Mouse (Mus musculus): ENCODE measurements at regions not wholly inside any gene's neighbourhood (a gene's known extent, or its start where the extent isn't known, plus 50 kb on each side); places are given as distances from the start of the nearest gene placed in this dataset.

GRCm38 (mm10) chrX:13344701-13345100 is 63.9 kb downstream of the Ddx3x start:
- WGBS: 11% methylated on average over 5 of the region's 5 CpGs
- H3K4me1 ChIP-seq (ENCODE audit: control insufficient read depth, insufficient read depth, low read length): peaks cover 9% of the 10 kb centered on the region
- peak overlapping the region; percentile 88 for H3K27ac ChIP-seq (ENCODE audit: low read length)
- peak overlapping the region; percentile 20; the same call in 1 of the 2 replicates for H3K4me2 ChIP-seq (ENCODE audit: low read depth, low read length)
- H3K36me3 ChIP-seq (ENCODE audit: control insufficient read depth, insufficient read depth): no peaks in the 10 kb centered on the region
- peak overlapping the region; percentile 38; the same call in 1 of the 2 replicates for H3K9ac ChIP-seq (ENCODE audit: low read length)
- ATAC-seq (replicated peaks; ENCODE audit: extremely low read depth, insufficient read depth, low FRiP score): peak; percentile 38
- H3K27me3 ChIP-seq (ENCODE audit: control insufficient read depth, insufficient read depth, low read length): peaks cover 18% of the 10 kb centered on the region
- H3K9me3 ChIP-seq (replicated peaks; ENCODE audit: control insufficient read depth, low read length): no peaks in the 10 kb centered on the region
- H3K4me3 ChIP-seq (ENCODE audit: low read length): no peak overlapping the region

GRCm38 (mm10) chrX:13345126-13345525 is 64.4 kb downstream of the Ddx3x start:
- Histone ChIP-seq H3K27me3 (ENCODE audit: control insufficient read depth, insufficient read depth, low read length) (peaks cover 22% of the 10 kb centered on the region), H3K4me1 (ENCODE audit: control insufficient read depth, insufficient read depth, low read length) (peaks cover 9% of the 10 kb centered on the region), H3K9ac (ENCODE audit: low read length) (peak overlapping the region; percentile 38; the same call in 1 of the 2 replicates), H3K36me3 (ENCODE audit: control insufficient read depth, insufficient read depth) (no peaks in the 10 kb centered on the region), H3K9me3 (replicated peaks; ENCODE audit: control insufficient read depth, low read length) (no peaks in the 10 kb centered on the region), H3K27ac (ENCODE audit: low read length) (peak overlapping the region; percentile 88), H3K4me3 (ENCODE audit: low read length) (no peak overlapping the region), H3K4me2 (ENCODE audit: low read depth, low read length) (peak overlapping the region; percentile 20)
- no peak for ATAC-seq (replicated peaks; ENCODE audit: extremely low read depth, insufficient read depth, low FRiP score)
- WGBS: 19% methylated on average over 5 of the region's 5 CpGs

- peaks cover 9% of the 10 kb centered on the region for H3K4me1 ChIP-seq (ENCODE audit: control insufficient read depth, insufficient read depth, low read length)
- whole genome bisulfite sequencing: 12% methylated on average over 20 of the region's 21 CpGs
- peaks cover 25% of the 10 kb centered on the region for H3K27me3 ChIP-seq (ENCODE audit: control insufficient read depth, insufficient read depth, low read length)
- no peaks in the 10 kb centered on the region for H3K36me3 ChIP-seq (ENCODE audit: control insufficient read depth, insufficient read depth)
- H3K9ac ChIP-seq (ENCODE audit: low read length): peak overlapping the region; percentile 63
- peak overlapping the region; percentile 88 for H3K27ac ChIP-seq (ENCODE audit: low read length)
- no peaks in the 10 kb centered on the region for H3K9me3 ChIP-seq (replicated peaks; ENCODE audit: control insufficient read depth, low read length)
- ATAC-seq (replicated peaks; ENCODE audit: extremely low read depth, insufficient read depth, low FRiP score): peak; percentile 35; the same call in 1 of the 2 replicates
- peak overlapping the region; percentile 49 for H3K4me3 ChIP-seq (ENCODE audit: low read length)
- peak overlapping the region; percentile 56 for H3K4me2 ChIP-seq (ENCODE audit: low read depth, low read length)
These were observed 65.4 kb downstream of the Ddx3x start for GRCm38 (mm10) chrX:13346011-13346631.

GRCm38 (mm10) chrX:13346696-13347026 is 65.9 kb downstream of the Ddx3x start:
- 0 out of 2 replicates have a peak, but pooled peaks have one; percentile 4 for ATAC-seq (replicated peaks; ENCODE audit: extremely low read depth, insufficient read depth, low FRiP score)
- no peaks in the 10 kb centered on the region for H3K9me3 ChIP-seq (replicated peaks; ENCODE audit: control insufficient read depth, low read length)
- no peaks in the 10 kb centered on the region for H3K36me3 ChIP-seq (ENCODE audit: control insufficient read depth, insufficient read depth)
- H3K27ac ChIP-seq (ENCODE audit: low read length): peak overlapping the region; percentile 88
- peaks cover 9% of the 10 kb centered on the region for H3K4me1 ChIP-seq (ENCODE audit: control insufficient read depth, insufficient read depth, low read length)
- WGBS: 0% methylated on average over 5 of the region's 5 CpGs
- H3K27me3 ChIP-seq (ENCODE audit: control insufficient read depth, insufficient read depth, low read length): peaks cover 26% of the 10 kb centered on the region
- peak overlapping the region; percentile 63 for H3K9ac ChIP-seq (ENCODE audit: low read length)
- peak overlapping the region; percentile 49 for H3K4me3 ChIP-seq (ENCODE audit: low read length)
- peak overlapping the region; percentile 56 for H3K4me2 ChIP-seq (ENCODE audit: low read depth, low read length)

GRCm38 (mm10) chrX:13347027-13347840 is 66.5 kb downstream of the Ddx3x start:
- Histone ChIP-seq H3K9me3 (replicated peaks; ENCODE audit: control insufficient read depth, low read length) (no peaks in the 10 kb centered on the region), H3K4me2 (ENCODE audit: low read depth, low read length) (peak overlapping the region; percentile 56), H3K36me3 (ENCODE audit: control insufficient read depth, insufficient read depth) (no peaks in the 10 kb centered on the region), H3K27me3 (ENCODE audit: control insufficient read depth, insufficient read depth, low read length) (peaks cover 29% of the 10 kb centered on the region), H3K27ac (ENCODE audit: low read length) (peak overlapping the region; percentile 88), H3K4me3 (ENCODE audit: low read length) (peak overlapping the region; percentile 49), H3K4me1 (ENCODE audit: control insufficient read depth, insufficient read depth, low read length) (peaks cover 9% of the 10 kb centered on the region), H3K9ac (ENCODE audit: low read length) (peak overlapping the region; percentile 68)
- WGBS: 8% methylated on average over 27 of the region's 27 CpGs
- ATAC-seq (replicated peaks; ENCODE audit: extremely low read depth, insufficient read depth, low FRiP score): peak; percentile 89

- ATAC-seq (replicated peaks; ENCODE audit: extremely low read depth, insufficient read depth, low FRiP score): no peak
These were observed 67.6 kb downstream of the Ddx3x start for GRCm38 (mm10) chrX:13348415-13348814.

GRCm38 (mm10) chrX:13350461-13350860 is 69.7 kb downstream of the Ddx3x start:
- H3K4me1 ChIP-seq (ENCODE audit: control insufficient read depth, insufficient read depth, low read length): peaks cover 6% of the 10 kb centered on the region
- no peak overlapping the region for H3K4me3 ChIP-seq (ENCODE audit: low read length)
- no peak overlapping the region for H3K27ac ChIP-seq (ENCODE audit: low read length)
- no peak for ATAC-seq (replicated peaks; ENCODE audit: extremely low read depth, insufficient read depth, low FRiP score)
- H3K27me3 ChIP-seq (ENCODE audit: control insufficient read depth, insufficient read depth, low read length): peaks cover 37% of the 10 kb centered on the region
- H3K9me3 ChIP-seq (replicated peaks; ENCODE audit: control insufficient read depth, low read length): no peaks in the 10 kb centered on the region
- H3K9ac ChIP-seq (ENCODE audit: low read length): no peak overlapping the region
- 77% methylated on average over 3 of the region's 3 CpGs for WGBS
- H3K36me3 ChIP-seq (ENCODE audit: control insufficient read depth, insufficient read depth): no peaks in the 10 kb centered on the region
- H3K4me2 ChIP-seq (ENCODE audit: low read depth, low read length): no peak overlapping the region

More at GRCm38 (mm10) chrX:13348415-13348814, 67.6 kb downstream of the Ddx3x start:
- Histone ChIP-seq H3K36me3 (ENCODE audit: control insufficient read depth, insufficient read depth) (no peaks in the 10 kb centered on the region), H3K9ac (ENCODE audit: low read length) (no peak overlapping the region), H3K4me2 (ENCODE audit: low read depth, low read length) (no peak overlapping the region), H3K27ac (ENCODE audit: low read length) (no peak overlapping the region), H3K9me3 (replicated peaks; ENCODE audit: control insufficient read depth, low read length) (no peaks in the 10 kb centered on the region), H3K27me3 (ENCODE audit: control insufficient read depth, insufficient read depth, low read length) (peaks cover 32% of the 10 kb centered on the region), H3K4me1 (ENCODE audit: control insufficient read depth, insufficient read depth, low read length) (peaks cover 9% of the 10 kb centered on the region), H3K4me3 (ENCODE audit: low read length) (no peak overlapping the region)
- 85% methylated on average over 1 of the region's 1 CpGs for WGBS

- Histone ChIP-seq H3K27ac (ENCODE audit: low read length) (no peak overlapping the region), H3K9me3 (replicated peaks; ENCODE audit: control insufficient read depth, low read length) (no peaks in the 10 kb centered on the region), H3K4me3 (ENCODE audit: low read length) (no peak overlapping the region), H3K36me3 (ENCODE audit: control insufficient read depth, insufficient read depth) (no peaks in the 10 kb centered on the region), H3K9ac (ENCODE audit: low read length) (no peak overlapping the region), H3K4me1 (ENCODE audit: control insufficient read depth, insufficient read depth, low read length) (no peaks in the 10 kb centered on the region), H3K4me2 (ENCODE audit: low read depth, low read length) (no peak overlapping the region), H3K27me3 (ENCODE audit: control insufficient read depth, insufficient read depth, low read length) (peaks cover 17% of the 10 kb centered on the region)
- 68% methylated on average over 5 of the region's 5 CpGs for WGBS
- ATAC-seq (replicated peaks; ENCODE audit: extremely low read depth, insufficient read depth, low FRiP score): no peak
These were observed 76.5 kb downstream of the Ddx3x start for GRCm38 (mm10) chrX:13357149-13357783.

- H3K36me3 ChIP-seq (ENCODE audit: control insufficient read depth, insufficient read depth): no peaks in the 10 kb centered on the region
- no peak overlapping the region for H3K4me3 ChIP-seq (ENCODE audit: low read length)
- no peak overlapping the region for H3K27ac ChIP-seq (ENCODE audit: low read length)
- no peak overlapping the region for H3K4me2 ChIP-seq (ENCODE audit: low read depth, low read length)
- no peak overlapping the region for H3K9ac ChIP-seq (ENCODE audit: low read length)
- 75% methylated on average over 3 of the region's 3 CpGs for WGBS
- no peaks in the 10 kb centered on the region for H3K9me3 ChIP-seq (replicated peaks; ENCODE audit: control insufficient read depth, low read length)
- no peaks in the 10 kb centered on the region for H3K4me1 ChIP-seq (ENCODE audit: control insufficient read depth, insufficient read depth, low read length)
- ATAC-seq (replicated peaks; ENCODE audit: extremely low read depth, insufficient read depth, low FRiP score): no peak
- H3K27me3 ChIP-seq (ENCODE audit: control insufficient read depth, insufficient read depth, low read length): peaks cover 17% of the 10 kb centered on the region
These were observed 77.2 kb downstream of the Ddx3x start for GRCm38 (mm10) chrX:13357973-13358372.

Measured in heart, embryonic 16.5 days (tissue).